Mouse (Mus musculus) small intestine, adult 2 months (tissue): ENCODE measurements around the gene Rab3b.

Experiments used
- CTCF ChIP-seq: fragments of 200-500 bp; IDR thresholded peaks from 2 replicates; pipeline ENCODE4 v1.5.1; 2012; ENCODE audit warnings: low read depth, mild to moderate bottlenecking, control low read depth, inconsistent platforms, low read length, moderate library complexity, mixed read lengths; ENCODE audit not compliant: insufficient replicate concordance, insufficient read length; ENCODE audit errors: extremely low read depth
- POLR2A ChIP-seq: fragments of 200-500 bp; IDR thresholded peaks from 2 replicates; pipeline ENCODE4 v1.6.1; 2012; ENCODE audit warnings: low read depth, mild to moderate bottlenecking, control low read depth, inconsistent platforms, low read length, moderate library complexity

DNA sequence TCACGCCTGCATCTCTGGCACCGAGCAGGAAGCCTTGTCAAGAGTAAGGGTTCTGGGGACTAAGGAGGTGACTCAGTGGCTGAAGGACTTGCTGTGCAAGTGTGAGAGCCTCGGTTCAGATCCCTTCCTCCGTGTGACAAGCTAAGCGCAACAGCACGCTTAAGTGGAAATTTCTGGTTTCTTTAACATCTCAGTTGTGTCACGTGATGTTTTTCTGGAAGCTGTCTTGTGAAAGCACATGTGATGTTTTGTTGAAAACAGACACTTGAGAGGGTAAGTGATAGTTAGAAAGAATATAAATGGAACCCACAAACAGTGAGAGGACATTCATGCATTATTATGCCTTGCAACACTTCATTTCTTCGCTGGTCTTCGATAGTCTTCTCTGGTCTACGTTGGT is 25.9 kb downstream of the Rab3b start:
- TF ChIP-seq CTCF, result no peak
- TF ChIP-seq POLR2A, result no peak
